Comparison of ENCODE assay signal across 8 mouse cellular contexts in genomic region chr9:106160426-106160825, GRCm38 (mm10). TPM values are rescaled to one million over a fixed set of nuclear protein-coding genes. Genes with fewer than 3 reads are reported as not detected.
A peak's percentile ranks its signal among the peaks of the same experiment; 100 is the strongest.
DNase-seq lines count a peak whose midpoint lies in the region; ATAC-seq and TF ChIP-seq lines count a peak whose summit lies in the region.

No protein-coding gene starts in this region.

- TF ChIP-seq POLR2A in CH12.LX (IDR thresholded peaks at IDR 0.05; ENCODE audit: low read depth, low read length): no peak

- H3K79me2 ChIP-seq in CH12.LX (replicated peaks; ENCODE audit: control insufficient read depth, extremely low read depth, insufficient read depth, poor library complexity, severe bottlenecking): no peaks in the 10 kb centered on the region

- in situ Hi-C loops in CH12.LX (cut with MboI; ENCODE audit: low pct_ligation_motif_present, low pct_unique_long_range_greater_than_20kb, low sequenced_read_pairs): loop anchor here (10.0 kb wide), 1 partner anchor 114 kb away; no protein-coding TSS in a partner anchor

- no peak for DNase-seq in heart, embryonic 10.5 days (ENCODE audit: low spot score)
- DNase-seq in heart, adult 9 months (ENCODE audit: low spot score in 2 of 2): no peak
- DNase-seq in CH12.LX (ENCODE audit: extremely low read depth): no peak
- DNase-seq in retina, embryonic 14.5 days (ENCODE audit: low spot score): no peak
- no peak for DNase-seq in left cerebral cortex, postnatal 10 days (ENCODE audit: extremely low spot score in 1 of 2, low spot score in 2 of 2)
- DNase-seq in left cerebral cortex, adult 18-20 months (ENCODE audit: low spot score in 2 of 2): no peak

- no peak for TF ChIP-seq CTCF in CH12.LX (conservative IDR thresholded peaks at IDR 0.05 in 1 of 2, IDR thresholded peaks at IDR 0.05 in 1 of 2; ENCODE audit: low read depth in 2 of 2, low read length in 2 of 2)

- H3K4me3 ChIP-seq in heart, embryonic 10.5 days: peak overlapping the region; percentile 84
- H3K4me3 ChIP-seq in CH12.LX (replicated peaks in 1 of 3; ENCODE audit: low read depth in 2 of 3, low read length in 2 of 3, poor library complexity in 1 of 3): peak overlapping the region; percentile 67 to 90 (median 71)
- peak overlapping the region; percentile 56 for H3K4me3 ChIP-seq in forebrain, embryonic 15.5 days
- peak overlapping the region; percentile 68 for H3K4me3 ChIP-seq in liver, embryonic 15.5 days (replicated peaks)

- H3K27me3 ChIP-seq in heart, embryonic 10.5 days (ENCODE audit: insufficient read depth, poor library complexity, severe bottlenecking): peaks cover 10% of the 10 kb centered on the region; the same call in 1 of the 2 replicates
- H3K27me3 ChIP-seq in CH12.LX (replicated peaks): no peaks in the 10 kb centered on the region
- no peaks in the 10 kb centered on the region for H3K27me3 ChIP-seq in forebrain, embryonic 15.5 days
- H3K27me3 ChIP-seq in liver, embryonic 15.5 days: peaks cover 3% of the 10 kb centered on the region; the same call in 1 of the 2 replicates

- no peaks in the 10 kb centered on the region for H3K9me3 ChIP-seq in heart, embryonic 10.5 days
- no peaks in the 10 kb centered on the region for H3K9me3 ChIP-seq in CH12.LX (replicated peaks; ENCODE audit: low read length)
- no peaks in the 10 kb centered on the region for H3K9me3 ChIP-seq in forebrain, embryonic 15.5 days
- no peaks in the 10 kb centered on the region for H3K9me3 ChIP-seq in liver, embryonic 15.5 days (replicated peaks)

- ATAC-seq in forebrain, embryonic 15.5 days (replicated peaks): no peak
- no peak for ATAC-seq in liver, embryonic 15.5 days (ENCODE audit: insufficient read depth)

- peak overlapping the region; percentile 90 for H3K4me2 ChIP-seq in CH12.LX (ENCODE audit: insufficient read depth, low read depth, poor library complexity, severe bottlenecking)
- peak overlapping the region; percentile 82 for H3K4me2 ChIP-seq in forebrain, embryonic 15.5 days (replicated peaks)
- peak overlapping the region; percentile 74 for H3K4me2 ChIP-seq in liver, embryonic 15.5 days

- H3K36me3 ChIP-seq in heart, embryonic 10.5 days: no peaks in the 10 kb centered on the region
- peaks cover 0 to 20% of the 10 kb centered on the region in 2 experiments for H3K36me3 ChIP-seq in CH12.LX (replicated peaks in 1 of 2; ENCODE audit: control insufficient read depth in 1 of 2, insufficient read depth in 1 of 2, low read length in 1 of 2)
- no peaks in the 10 kb centered on the region for H3K36me3 ChIP-seq in forebrain, embryonic 15.5 days
- no peaks in the 10 kb centered on the region for H3K36me3 ChIP-seq in liver, embryonic 15.5 days (replicated peaks)

- no peak for TF ChIP-seq RAD21 in CH12.LX (IDR thresholded peaks at IDR 0.05; ENCODE audit: low read depth, low read length)

- peak overlapping the region; percentile 90 for H3K9ac ChIP-seq in CH12.LX (ENCODE audit: insufficient read depth, low read depth)
- H3K9ac ChIP-seq in forebrain, embryonic 15.5 days (replicated peaks): peak overlapping the region; percentile 56
- H3K9ac ChIP-seq in liver, embryonic 15.5 days: peak overlapping the region; percentile 52

- WGBS in heart, embryonic 10.5 days: 41% methylated on average over 5 of the region's 5 CpGs
- 47% methylated on average over 5 of the region's 5 CpGs for WGBS in forebrain, embryonic 15.5 days
- 39% methylated on average over 5 of the region's 5 CpGs for WGBS in liver, embryonic 15.5 days (ENCODE audit: insufficient replicate concordance)

- dilution Hi-C loops in CH12.LX (cut with MboI; ENCODE audit: extremely low pct_ligation_motif_present, extremely low pct_unique_long_range_greater_than_20kb, low sequenced_read_pairs): no loop called here

- peaks cover 8% of the 10 kb centered on the region for H3K4me1 ChIP-seq in heart, embryonic 10.5 days
- peaks cover 0 to 8% of the 10 kb centered on the region in 2 experiments; a peak in 3 of 4 replicates for H3K4me1 ChIP-seq in CH12.LX (ENCODE audit: control insufficient read depth in 1 of 2, insufficient read depth in 2 of 2)
- peaks cover 15% of the 10 kb centered on the region for H3K4me1 ChIP-seq in forebrain, embryonic 15.5 days
- H3K4me1 ChIP-seq in liver, embryonic 15.5 days (replicated peaks): peaks cover 25% of the 10 kb centered on the region

- TF ChIP-seq EP300 in CH12.LX (IDR thresholded peaks at IDR 0.05; ENCODE audit: low read length): no peak

- intact Hi-C loops in left cerebral cortex, postnatal 10 days (cut with DNase I): no loop called here

- H3K27ac ChIP-seq in heart, embryonic 10.5 days: peak overlapping the region; percentile 98
- peak overlapping the region; percentile 90; the same call in 1 of the 2 replicates for H3K27ac ChIP-seq in CH12.LX (ENCODE audit: insufficient read depth, low read depth)
- H3K27ac ChIP-seq in forebrain, embryonic 15.5 days (replicated peaks): peak overlapping the region; percentile 91
- H3K27ac ChIP-seq in liver, embryonic 15.5 days (replicated peaks): peak overlapping the region; percentile 84

TF ChIP-seq in CH12.LX, 34 proteins besides CTCF, POLR2A, EP300 and RAD21:
- TF ChIP-seq JUND (conservative IDR thresholded peaks at IDR 0.05; ENCODE audit: low read depth, low read length) (no peak), E2F4 (IDR thresholded peaks at IDR 0.05; ENCODE audit: insufficient replicate concordance, low read depth, low read length) (no peak), ETS1 (conservative IDR thresholded peaks at IDR 0.05; ENCODE audit: low read depth, low read length) (no peak), BHLHE40 (IDR thresholded peaks at IDR 0.05; ENCODE audit: low read depth, low read length) (no peak), USF2 (conservative IDR thresholded peaks at IDR 0.05; ENCODE audit: low read depth, low read length) (no peak), MAX (IDR thresholded peaks at IDR 0.05; ENCODE audit: low read length) (no peak), RCOR1 (conservative IDR thresholded peaks at IDR 0.05; ENCODE audit: low read depth, low read length) (no peak), KAT2A (IDR thresholded peaks at IDR 0.05; ENCODE audit: insufficient replicate concordance, low read length) (no peak), MAFK (IDR thresholded peaks at IDR 0.05; ENCODE audit: insufficient replicate concordance, low read length) (peak; percentile 51; the same call in 1 of the 2 replicates), SIN3A (IDR thresholded peaks at IDR 0.05; ENCODE audit: low read length) (0 out of 2 replicates have a peak, but pooled peaks have one; percentile 1), MXI1 (IDR thresholded peaks at IDR 0.05; ENCODE audit: low read depth, low read length) (no peak), POLR2AphosphoS2 (IDR thresholded peaks at IDR 0.05; ENCODE audit: low read depth, low read length) (no peak)

RNA-seq across cellular contexts. Expression of gene Glyctk, which starts 2.5 kb away (rescaled TPM):
- 1.1 and 2.5 TPM in 2 replicates for polyA plus RNA-seq in heart, embryonic 10.5 days (2016; fragmentation: Nextera tagmentation; extraction: Ambion mirVana)
- total RNA-seq in CH12.LX (2012; rRNA removed): 3.0 and 3.4 TPM in 2 replicates
- total RNA-seq in CH12.LX (2014; rRNA removed): 2.1 and 3.0 TPM in 2 replicates
- 2.8 and 3.1 TPM in 2 replicates for polyA plus RNA-seq in CH12.LX (2012; ENCODE audit: insufficient read length, low read depth)
- 2.9 and 3.2 TPM in 2 replicates for polyA plus RNA-seq in forebrain, embryonic 15.5 days (2015; fragmentation: Nextera tagmentation; extraction: Ambion mirVana)
- 22.2 and 27.6 TPM in 2 replicates for polyA plus RNA-seq in liver, embryonic 15.5 days (2015; fragmentation: Nextera tagmentation; extraction: Ambion mirVana)
- 1 to 10 TPM; 4.1 to 7.4 TPM for total RNA-seq in left cerebral cortex, postnatal 10 days (2021)
- 1 to 10 TPM; 3.6 to 3.8 TPM for total RNA-seq in left cerebral cortex, adult 18-20 months (2021)

RNA-seq across cellular contexts. Expression of gene Wdr82, which starts 10.3 kb away (rescaled TPM):
- 21.6 and 25.5 TPM in 2 replicates for polyA plus RNA-seq in heart, embryonic 10.5 days (2016; fragmentation: Nextera tagmentation; extraction: Ambion mirVana)
- 70.4 and 90.7 TPM in 2 replicates for total RNA-seq in CH12.LX (2012; rRNA removed)
- total RNA-seq in CH12.LX (2014; rRNA removed): 117 and 131 TPM in 2 replicates
- 93.6 and 100 TPM in 2 replicates for polyA plus RNA-seq in CH12.LX (2012; ENCODE audit: insufficient read length, low read depth)
- 38.1 and 41.5 TPM in 2 replicates for polyA plus RNA-seq in forebrain, embryonic 15.5 days (2015; fragmentation: Nextera tagmentation; extraction: Ambion mirVana)
- 6.8 and 7.3 TPM in 2 replicates for polyA plus RNA-seq in liver, embryonic 15.5 days (2015; fragmentation: Nextera tagmentation; extraction: Ambion mirVana)
- total RNA-seq in left cerebral cortex, postnatal 10 days (2021): 100 to 1,000 TPM; 155 to 158 TPM
- total RNA-seq in left cerebral cortex, adult 18-20 months (2021): 100 to 1,000 TPM; 128 to 136 TPM

RNA-seq across cellular contexts. Expression of gene Ppm1m, which starts 39.1 kb away (rescaled TPM):
- 36.4 and 45.0 TPM in 2 replicates for polyA plus RNA-seq in heart, embryonic 10.5 days (2016; fragmentation: Nextera tagmentation; extraction: Ambion mirVana)
- total RNA-seq in CH12.LX (2012; rRNA removed) (86.0 and 103 TPM in 2 replicates), CH12.LX (2014; rRNA removed) (54.7 and 60.1 TPM in 2 replicates)
- 99.8 and 111 TPM in 2 replicates for polyA plus RNA-seq in CH12.LX (2012; ENCODE audit: insufficient read length, low read depth)
- 15.4 and 15.8 TPM in 2 replicates for polyA plus RNA-seq in forebrain, embryonic 15.5 days (2015; fragmentation: Nextera tagmentation; extraction: Ambion mirVana)
- 11.7 and 13.6 TPM in 2 replicates for polyA plus RNA-seq in liver, embryonic 15.5 days (2015; fragmentation: Nextera tagmentation; extraction: Ambion mirVana)
- 10 to 100 TPM; 20.8 to 24.5 TPM for total RNA-seq in left cerebral cortex, postnatal 10 days (2021)
- 10 to 100 TPM; 19.0 to 22.3 TPM for total RNA-seq in left cerebral cortex, adult 18-20 months (2021)

RNA-seq across cellular contexts. Expression of gene Twf2, which starts 42.5 kb away (rescaled TPM):
- 70.5 and 77.2 TPM in 2 replicates for polyA plus RNA-seq in heart, embryonic 10.5 days (2016; fragmentation: Nextera tagmentation; extraction: Ambion mirVana)
- 120 and 156 TPM in 2 replicates for total RNA-seq in CH12.LX (2012; rRNA removed)
- total RNA-seq in CH12.LX (2014; rRNA removed): 177 and 186 TPM in 2 replicates
- polyA plus RNA-seq in CH12.LX (2012; ENCODE audit: insufficient read length, low read depth): 129 and 131 TPM in 2 replicates
- polyA plus RNA-seq in forebrain, embryonic 15.5 days (2015; fragmentation: Nextera tagmentation; extraction: Ambion mirVana): 54.8 and 57.3 TPM in 2 replicates
- polyA plus RNA-seq in liver, embryonic 15.5 days (2015; fragmentation: Nextera tagmentation; extraction: Ambion mirVana): 23.5 and 23.8 TPM in 2 replicates
- total RNA-seq in left cerebral cortex, postnatal 10 days (2021): 10 to 100 TPM; 44.5 to 49.9 TPM
- 10 to 100 TPM; 50.9 to 60.8 TPM for total RNA-seq in left cerebral cortex, adult 18-20 months (2021)
